In genomic region chr11:106981787-106982186, GRCm38 (mm10) we compare ENCODE assay signal across 14 mouse cellular contexts. TPM values are rescaled to one million over a fixed set of nuclear protein-coding genes. Genes with fewer than 3 reads are reported as not detected.
DNase-seq lines count a peak whose midpoint lies in the region; ATAC-seq and TF ChIP-seq lines count a peak whose summit lies in the region.
"Had no signal": no experiment of that assay in that cellular context is flagged by ENCODE, and none has a peak within 500 bp of the region (broad histone marks: within the 10 kb centered on the region; RNA-seq: fewer than 3 reads in every experiment).

No protein-coding gene starts in this region.

- no peaks in the 10 kb centered on the region for H3K36me3 ChIP-seq in kidney, adult 2 months (ENCODE audit: control insufficient read depth, insufficient read depth, low read length)
- H3K36me3 ChIP-seq in midbrain, postnatal 0 days (ENCODE audit: insufficient read depth, low read length), result no peaks in the 10 kb centered on the region
- H3K36me3 ChIP-seq in midbrain, embryonic 14.5 days (ENCODE audit: control insufficient read depth, insufficient read depth, low read length), result peaks cover 2% of the 10 kb centered on the region; the same call in 1 of the 2 replicates
- no peaks in the 10 kb centered on the region for H3K36me3 ChIP-seq in stomach, postnatal 0 days (ENCODE audit: control insufficient read depth, insufficient read depth, low read length)
- no peaks in the 10 kb centered on the region for H3K36me3 ChIP-seq in midbrain, embryonic 11.5 days (ENCODE audit: control insufficient read depth, insufficient read depth, low read length)

- H3K27me3 ChIP-seq in kidney, adult 2 months (replicated peaks; ENCODE audit: control insufficient read depth, insufficient read depth, low read length), result no peaks in the 10 kb centered on the region
- no peaks in the 10 kb centered on the region for H3K27me3 ChIP-seq in midbrain, postnatal 0 days (ENCODE audit: insufficient read depth, low read length)
- H3K27me3 ChIP-seq in midbrain, embryonic 14.5 days (ENCODE audit: control insufficient read depth, insufficient read depth, low read length), result no peaks in the 10 kb centered on the region
- no peaks in the 10 kb centered on the region for H3K27me3 ChIP-seq in stomach, postnatal 0 days (ENCODE audit: control insufficient read depth, insufficient read depth, low read length)
- H3K27me3 ChIP-seq in midbrain, embryonic 11.5 days (ENCODE audit: control insufficient read depth, insufficient read depth, low read length), result no peaks in the 10 kb centered on the region
- H3K27me3 ChIP-seq: forebrain, embryonic 12.5 days had no signal

- H3K27ac ChIP-seq in kidney, adult 2 months (ENCODE audit: insufficient read depth, low read depth, low read length), result peak overlapping the region; percentile 63
- H3K27ac ChIP-seq in midbrain, postnatal 0 days (ENCODE audit: low read depth, low read length), result no peak overlapping the region
- H3K27ac ChIP-seq in midbrain, embryonic 14.5 days (replicated peaks; ENCODE audit: low read depth, low read length), result no peak overlapping the region
- H3K27ac ChIP-seq in stomach, postnatal 0 days (replicated peaks), result peak overlapping the region; percentile 53; the same call in 1 of the 2 replicates
- no peak overlapping the region for H3K27ac ChIP-seq in midbrain, embryonic 11.5 days (ENCODE audit: low read depth, low read length)
- H3K27ac ChIP-seq: forebrain, embryonic 12.5 days; hindbrain, embryonic 14.5 days had no signal

- no peak for TF ChIP-seq CTCF in kidney, adult 2 months (conservative IDR thresholded peaks at IDR 0.05; ENCODE audit: insufficient read depth, insufficient read length, low read depth, low read length)
- TF ChIP-seq CTCF in midbrain, postnatal 0 days (IDR thresholded peaks at IDR 0.05), result no peak
- no peak for TF ChIP-seq CTCF in stomach, postnatal 0 days (IDR thresholded peaks at IDR 0.05; ENCODE audit: low read depth)

- no peak for TF ChIP-seq POLR2A in kidney, adult 2 months (IDR thresholded peaks at IDR 0.05; ENCODE audit: low read depth, low read length)

- peak; percentile 23 to 31 for DNase-seq in cerebellum, postnatal 10 days
- DNase-seq in cerebellum, adult 8-10 months, result no peak
- DNase-seq in kidney, adult 2 months, result peak; percentile 29
- no peak for DNase-seq in kidney, postnatal 10 days
- DNase-seq in midbrain, postnatal 0 days (ENCODE audit: low spot score), result peak; percentile 48
- no peak for DNase-seq in midbrain, embryonic 14.5 days
- DNase-seq in stomach, postnatal 0 days (ENCODE audit: low spot score), result no peak
- DNase-seq in midbrain, embryonic 11.5 days (ENCODE audit: low spot score, missing footprints), result no peak
- DNase-seq: adrenal gland, adult 2 months; cerebellum, postnatal 14 days; thymus, postnatal 4 days had no signal

- TF ChIP-seq EP300 in stomach, postnatal 0 days (optimal IDR thresholded peaks at IDR 0.05), result no peak

- no peak overlapping the region for H3K4me2 ChIP-seq in midbrain, postnatal 0 days (ENCODE audit: low read depth, low read length, poor library complexity, severe bottlenecking)
- no peak overlapping the region for H3K4me2 ChIP-seq in midbrain, embryonic 14.5 days (ENCODE audit: low read length)
- no peak overlapping the region for H3K4me2 ChIP-seq in stomach, postnatal 0 days (replicated peaks; ENCODE audit: low read depth)
- H3K4me2 ChIP-seq in midbrain, embryonic 11.5 days, result no peak overlapping the region
- H3K4me2 ChIP-seq: forebrain, embryonic 12.5 days; heart, embryonic 11.5 days; hindbrain, embryonic 14.5 days had no signal

- WGBS in kidney, adult 2 months, result 53% methylated on average over 1 of the region's 1 CpGs
- 28% methylated on average over 1 of the region's 1 CpGs for WGBS in midbrain, postnatal 0 days
- WGBS in midbrain, embryonic 14.5 days, result 15% methylated on average over 1 of the region's 1 CpGs
- 55% methylated on average over 1 of the region's 1 CpGs for WGBS in stomach, postnatal 0 days
- 41% methylated on average over 1 of the region's 1 CpGs for WGBS in midbrain, embryonic 11.5 days

- H3K4me1 ChIP-seq in kidney, adult 2 months (ENCODE audit: control insufficient read depth, insufficient read depth, low read length), result peaks cover 8% of the 10 kb centered on the region; the same call in 1 of the 2 replicates
- H3K4me1 ChIP-seq in midbrain, postnatal 0 days (ENCODE audit: insufficient read depth, low read length), result no peaks in the 10 kb centered on the region
- no peaks in the 10 kb centered on the region for H3K4me1 ChIP-seq in midbrain, embryonic 14.5 days (ENCODE audit: control insufficient read depth, insufficient read depth, low read length)
- no peaks in the 10 kb centered on the region for H3K4me1 ChIP-seq in stomach, postnatal 0 days (replicated peaks; ENCODE audit: control insufficient read depth, insufficient read depth)
- H3K4me1 ChIP-seq in midbrain, embryonic 11.5 days (ENCODE audit: control insufficient read depth, insufficient read depth, low read length), result no peaks in the 10 kb centered on the region
- H3K4me1 ChIP-seq: forebrain, embryonic 12.5 days had no signal

- no peak for ATAC-seq in midbrain, postnatal 0 days (ENCODE audit: low FRiP score)
- no peak for ATAC-seq in midbrain, embryonic 14.5 days (ENCODE audit: low FRiP score, low TSS enrichment)
- no peak for ATAC-seq in stomach, postnatal 0 days (ENCODE audit: low FRiP score, low TSS enrichment)
- ATAC-seq in midbrain, embryonic 11.5 days (ENCODE audit: low FRiP score), result no peak

- H3K9ac ChIP-seq in midbrain, postnatal 0 days (replicated peaks; ENCODE audit: low read length, poor library complexity, severe bottlenecking), result no peak overlapping the region
- no peak overlapping the region for H3K9ac ChIP-seq in midbrain, embryonic 14.5 days (replicated peaks; ENCODE audit: low read length)
- H3K9ac ChIP-seq in stomach, postnatal 0 days (ENCODE audit: low read length), result no peak overlapping the region
- no peak overlapping the region for H3K9ac ChIP-seq in midbrain, embryonic 11.5 days (ENCODE audit: low read length)
- H3K9ac ChIP-seq: forebrain, embryonic 12.5 days; hindbrain, embryonic 14.5 days had no signal

- H3K4me3 ChIP-seq in kidney, adult 2 months (ENCODE audit: insufficient read depth, low read depth, low read length), result no peak overlapping the region
- no peak overlapping the region for H3K4me3 ChIP-seq in midbrain, postnatal 0 days (ENCODE audit: low read depth, low read length)
- no peak overlapping the region for H3K4me3 ChIP-seq in midbrain, embryonic 14.5 days (replicated peaks; ENCODE audit: low read depth, low read length)
- H3K4me3 ChIP-seq in stomach, postnatal 0 days (ENCODE audit: low read depth, low read length), result no peak overlapping the region
- H3K4me3 ChIP-seq in midbrain, embryonic 11.5 days (ENCODE audit: low read depth, low read length), result no peak overlapping the region
- H3K4me3 ChIP-seq: forebrain, embryonic 12.5 days had no signal

- H3K9me3 ChIP-seq in midbrain, postnatal 0 days (ENCODE audit: low read length), result no peaks in the 10 kb centered on the region
- H3K9me3 ChIP-seq in midbrain, embryonic 14.5 days (ENCODE audit: control insufficient read depth, low read length), result no peaks in the 10 kb centered on the region
- H3K9me3 ChIP-seq in stomach, postnatal 0 days (ENCODE audit: control insufficient read depth, low read length), result no peaks in the 10 kb centered on the region
- H3K9me3 ChIP-seq in midbrain, embryonic 11.5 days (ENCODE audit: control insufficient read depth, low read length), result no peaks in the 10 kb centered on the region
- H3K9me3 ChIP-seq: forebrain, embryonic 12.5 days had no signal

RNA-seq across cellular contexts. Expression of gene Kpna2, which starts 17.6 kb away (rescaled TPM):
- polyA plus RNA-seq in kidney, adult 2 months (2012; rRNA removed), result 11.9 and 14.1 TPM in 2 replicates
- total RNA-seq in midbrain, postnatal 0 days (2014; rRNA removed), result 73.1 and 82.8 TPM in 2 replicates
- polyA plus RNA-seq in midbrain, postnatal 0 days (2015; fragmentation: Nextera tagmentation; extraction: Ambion mirVana), result 92.7 TPM in 2 replicates
- 127 and 206 TPM in 2 replicates for polyA plus RNA-seq in midbrain, embryonic 14.5 days (2014; fragmentation: Nextera tagmentation; extraction: Ambion mirVana)
- polyA plus RNA-seq in stomach, postnatal 0 days (2015; fragmentation: Nextera tagmentation; extraction: Ambion mirVana), result 146 and 158 TPM in 2 replicates
- polyA plus RNA-seq in midbrain, embryonic 11.5 days (2014; fragmentation: Nextera tagmentation; extraction: Ambion mirVana), result 740 and 767 TPM in 2 replicates

RNA-seq across cellular contexts. Expression of gene 1810010H24Rik, which starts 43.7 kb away (rescaled TPM):
- polyA plus RNA-seq in kidney, adult 2 months (2012; rRNA removed), result 1.8 and 2.6 TPM in 2 replicates
- 11.0 and 15.6 TPM in 2 replicates for total RNA-seq in midbrain, postnatal 0 days (2014; rRNA removed)
- polyA plus RNA-seq in midbrain, postnatal 0 days (2015; fragmentation: Nextera tagmentation; extraction: Ambion mirVana), result 10.9 and 11.5 TPM in 2 replicates
- polyA plus RNA-seq in midbrain, embryonic 14.5 days (2014; fragmentation: Nextera tagmentation; extraction: Ambion mirVana), result 9.6 and 11.1 TPM in 2 replicates
- polyA plus RNA-seq in stomach, postnatal 0 days (2015; fragmentation: Nextera tagmentation; extraction: Ambion mirVana), result 6.3 and 6.8 TPM in 2 replicates
- polyA plus RNA-seq in midbrain, embryonic 11.5 days (2014; fragmentation: Nextera tagmentation; extraction: Ambion mirVana), result 3.6 and 4.1 TPM in 2 replicates

Comparison
In these comparisons a context has a peak if more than half of its experiments do, and no peak if none do; other contexts are left out.
1. DNase-seq: peak in cerebellum, postnatal 10 days (2 of 2), kidney, adult 2 months (single experiment) and midbrain, postnatal 0 days (single experiment); none in cerebellum, adult 8-10 months (single experiment), kidney, postnatal 10 days (single experiment), midbrain, embryonic 14.5 days (single experiment), stomach, postnatal 0 days (single experiment) and midbrain, embryonic 11.5 days (single experiment).
2. H3K27ac ChIP-seq: peak in kidney, adult 2 months (single experiment) and stomach, postnatal 0 days (single experiment); none in midbrain, postnatal 0 days (single experiment), midbrain, embryonic 14.5 days (single experiment) and midbrain, embryonic 11.5 days (single experiment).